Mouse (Mus musculus): Measurements from ENCODE around the gene Brf1.

Gene Brf1

GRCm38 (mm10) chr12:112937906-112938305, 62.6 kb downstream of the Brf1 start:
- DNase-seq = no peak

DNA sequence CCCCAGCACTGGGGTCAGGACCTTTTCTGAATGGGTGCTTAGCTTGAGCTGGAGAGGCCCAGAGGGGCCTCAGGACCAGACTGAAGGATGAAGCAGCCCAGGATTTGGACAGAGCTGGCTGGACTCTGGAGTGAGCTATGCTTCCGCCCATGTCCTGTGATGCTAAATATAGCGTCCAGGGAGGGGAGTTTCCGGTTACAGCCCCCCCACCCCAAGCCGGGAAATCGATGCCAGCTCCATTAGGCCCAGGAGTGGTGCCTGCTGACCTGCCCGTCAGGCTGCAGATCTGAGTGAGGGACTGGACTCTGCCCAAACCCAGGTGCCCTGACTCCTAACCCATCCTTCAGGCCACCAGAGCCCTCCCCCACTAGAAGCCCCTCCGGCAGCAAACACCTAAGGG, 67.9 kb downstream of the Brf1 start:
- no peak for DNase-seq

DNA sequence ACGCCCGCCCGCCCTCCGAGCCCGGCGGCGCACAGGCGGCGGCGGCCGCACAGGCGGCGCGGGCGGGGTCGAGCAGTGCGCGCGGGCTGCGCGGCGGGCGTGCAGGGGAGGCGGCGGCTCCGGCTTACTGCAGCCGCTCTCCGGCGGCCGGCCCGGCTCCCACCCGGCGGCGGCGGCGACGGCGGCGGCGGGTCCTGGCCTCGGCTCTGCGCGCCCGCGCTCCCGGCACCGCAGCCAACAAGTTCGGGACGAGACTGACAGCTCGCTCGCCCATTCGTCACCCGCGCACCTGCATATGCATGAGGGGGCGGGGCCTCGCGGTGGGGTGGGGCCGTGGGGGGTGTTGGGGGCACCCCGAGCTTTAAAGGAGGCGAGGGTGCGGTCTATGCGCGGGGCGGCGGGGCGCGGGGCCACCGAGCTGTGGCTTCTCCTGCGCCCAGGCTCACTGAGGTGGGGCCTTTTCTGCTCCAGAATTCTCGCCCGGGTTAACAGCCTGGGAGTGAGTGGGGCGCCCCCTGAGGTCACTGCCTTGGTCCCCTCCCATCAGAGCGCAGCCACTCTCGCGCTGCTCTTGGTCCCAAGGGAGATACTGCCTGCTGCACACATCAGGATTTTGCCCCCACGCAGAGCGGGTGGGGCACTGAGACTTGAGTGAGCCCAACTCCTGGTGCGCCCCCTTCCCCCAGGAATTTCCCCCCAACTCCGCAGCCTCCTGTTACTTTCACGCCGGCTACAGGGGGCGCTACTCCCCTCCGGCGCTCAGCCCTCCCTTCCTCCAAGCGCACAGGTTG, 70.7 kb downstream of the Brf1 start, which contains the start of gene Jag2:
Gene Jag2 (minus strand): TSS at position 215 of the 791 bp plus-strand sequence.
- peak; percentile 46 to 65 for DNase-seq

- peak in 1 of 2 experiments; percentile 60 for DNase-seq
These were observed 71.9 kb downstream of the Brf1 start for GRCm38 (mm10) chr12:112928401-112929241.

GRCm38 (mm10) chr12:112927265-112927664, 73.2 kb downstream of the Brf1 start:
- no peak for DNase-seq

DNA sequence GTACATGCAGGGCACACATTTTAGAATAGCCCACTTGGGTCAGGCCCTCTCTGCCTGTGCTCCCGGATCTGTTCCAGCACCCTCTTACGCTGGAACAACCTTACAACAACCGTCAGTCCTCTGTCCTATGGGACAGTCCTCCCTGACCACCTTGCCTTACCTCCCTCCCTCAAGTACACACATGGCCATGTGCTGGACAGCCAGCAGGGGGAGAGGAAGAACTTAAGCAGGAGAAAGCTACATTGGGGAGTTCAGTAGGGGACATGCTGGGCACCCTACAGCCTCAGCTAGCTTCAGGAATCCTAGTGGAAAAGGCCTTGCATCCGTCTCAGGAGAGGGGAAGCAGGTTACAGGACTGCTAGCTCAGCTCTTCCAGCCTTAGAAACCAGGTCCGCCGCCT, 74.6 kb downstream of the Brf1 start:
- no peak for DNase-seq

DNA sequence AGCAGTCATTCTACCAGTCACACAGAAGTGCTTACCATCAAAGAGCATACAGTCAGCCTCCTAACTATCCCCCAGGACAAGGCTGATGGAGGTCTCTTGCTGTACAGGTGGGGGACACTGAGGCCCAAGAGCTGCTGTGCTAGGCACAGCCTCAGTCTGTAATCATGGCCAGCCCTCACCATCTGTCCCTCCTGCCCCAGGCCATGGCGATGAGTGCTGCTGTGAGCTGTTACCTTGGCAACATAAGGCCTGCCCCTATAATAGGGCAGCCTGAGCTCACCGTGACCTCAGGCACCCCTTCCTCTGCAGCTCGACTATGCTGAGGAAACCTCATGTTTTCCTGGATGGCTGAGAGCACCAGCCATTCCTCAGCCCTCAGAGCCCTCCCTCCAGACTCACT, 78.0 kb downstream of the Brf1 start:
- no peak for DNase-seq

GRCm38 (mm10) chr12:112921518-112921917, 79.0 kb downstream of the Brf1 start:
- no peak for DNase-seq

GRCm38 (mm10) chr12:112917906-112918305, 82.6 kb downstream of the Brf1 start:
- peak; percentile 14 to 62 for DNase-seq

DNA sequence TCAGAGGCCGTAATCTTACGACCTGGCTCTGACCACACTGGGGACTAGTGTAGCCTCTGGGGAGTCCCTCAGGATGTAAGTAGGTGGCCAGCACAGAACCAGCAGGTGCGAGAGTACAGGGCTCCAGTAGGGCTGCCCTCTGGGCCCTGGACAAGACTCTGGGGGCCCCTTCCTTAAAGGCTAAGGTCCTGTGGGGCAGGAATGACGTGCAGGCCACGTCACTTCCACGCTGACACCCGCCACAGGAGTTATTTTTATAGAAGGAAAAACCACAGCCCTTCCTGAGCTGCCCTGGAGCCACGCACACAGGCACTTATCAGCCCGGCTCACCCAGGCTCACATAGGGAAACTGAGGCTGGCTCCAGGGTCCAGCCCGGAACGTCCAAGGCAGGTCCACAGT, 83.0 kb downstream of the Brf1 start:
- DNase-seq = peak; percentile 40 to 72

- DNase-seq = no peak
These were observed 83.7 kb downstream of the Brf1 start for GRCm38 (mm10) chr12:112916698-112917400.

DNA sequence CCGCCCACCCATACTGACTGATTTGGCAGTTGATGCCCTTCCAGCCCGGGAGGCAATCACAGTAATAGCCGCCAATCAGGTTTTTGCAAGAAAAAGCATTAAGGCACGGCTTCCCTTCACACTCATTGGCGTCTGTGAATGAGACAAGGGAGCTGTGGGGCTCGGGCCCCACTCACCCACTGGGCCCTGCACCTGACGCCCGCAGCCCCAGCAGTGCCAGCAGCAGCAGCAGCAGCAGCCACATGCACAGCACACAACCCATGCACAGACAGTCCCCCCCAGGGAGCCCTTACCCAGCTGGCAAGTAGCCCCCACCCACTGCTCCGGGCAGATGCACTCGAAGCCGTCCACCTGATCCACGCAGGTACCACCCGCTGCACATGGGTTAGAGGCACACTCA, 84.9 kb downstream of the Brf1 start:
- no peak for DNase-seq

- peak; percentile 42 to 74 for DNase-seq
These were observed 86.0 kb downstream of the Brf1 start for GRCm38 (mm10) chr12:112914527-112914926.

DNA sequence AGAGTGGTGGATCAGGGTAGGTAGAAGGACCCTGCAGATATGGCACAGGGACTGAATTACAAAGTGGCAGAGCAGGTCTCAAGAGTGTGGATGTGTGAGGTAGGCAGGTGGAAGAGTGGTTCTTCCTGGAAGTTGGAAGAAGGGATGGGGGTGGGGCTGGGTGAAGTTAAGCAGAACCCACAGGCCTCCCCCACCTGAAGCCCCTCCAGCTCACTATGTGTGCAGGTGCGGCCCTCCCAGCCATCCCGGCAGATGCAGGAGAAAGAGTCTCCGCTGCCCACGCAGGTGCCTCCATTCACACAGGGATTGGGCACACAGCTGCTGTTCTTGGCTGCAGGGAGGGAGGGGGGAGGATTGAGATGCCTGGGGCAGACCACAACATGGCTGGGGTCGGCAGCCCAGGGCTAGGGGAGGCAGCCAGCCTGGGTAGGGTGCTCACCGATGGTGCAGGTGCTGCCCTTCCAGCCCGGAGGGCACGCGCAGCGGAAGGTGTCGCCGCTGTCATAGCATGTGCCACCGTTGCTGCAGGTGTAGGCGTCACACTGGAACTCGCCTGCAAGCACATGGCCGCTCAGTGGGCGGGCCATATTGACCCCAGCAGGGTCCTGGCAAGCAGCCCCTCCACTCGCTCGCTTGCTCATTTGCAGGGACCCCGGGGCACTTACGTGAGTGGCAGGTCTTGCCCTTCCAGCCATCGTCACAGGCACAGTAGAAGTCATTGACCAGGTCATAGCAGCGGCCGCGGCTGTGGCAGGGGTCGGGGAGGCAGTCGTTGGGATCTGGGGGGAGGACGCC, 87.4 kb downstream of the Brf1 start:
- DNase-seq = no peak

DNA sequence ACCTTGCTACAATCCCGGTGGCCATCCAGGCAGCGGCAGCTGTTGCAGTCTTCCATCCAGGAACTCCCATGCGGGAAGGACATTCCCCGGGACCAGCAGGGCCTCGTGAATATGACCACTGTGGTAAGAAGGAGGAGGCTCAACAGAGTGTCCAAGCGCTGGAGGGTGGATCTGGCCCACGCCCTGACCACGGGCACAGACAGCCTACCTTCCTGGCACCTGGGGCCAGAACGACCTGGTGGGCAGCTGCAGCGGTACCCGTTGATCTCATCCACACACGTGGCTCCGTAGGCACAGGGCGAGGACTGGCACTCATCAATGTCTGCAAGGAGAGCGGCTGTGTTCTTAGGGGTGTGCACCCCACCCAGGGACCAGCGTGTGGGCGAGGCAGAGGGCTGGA, 88.8 kb downstream of the Brf1 start:
- DNase-seq = no peak

All from kidney, postnatal 25 days (tissue).